Mouse (Mus musculus): ENCODE results near the gene Gm20388.

DNA sequence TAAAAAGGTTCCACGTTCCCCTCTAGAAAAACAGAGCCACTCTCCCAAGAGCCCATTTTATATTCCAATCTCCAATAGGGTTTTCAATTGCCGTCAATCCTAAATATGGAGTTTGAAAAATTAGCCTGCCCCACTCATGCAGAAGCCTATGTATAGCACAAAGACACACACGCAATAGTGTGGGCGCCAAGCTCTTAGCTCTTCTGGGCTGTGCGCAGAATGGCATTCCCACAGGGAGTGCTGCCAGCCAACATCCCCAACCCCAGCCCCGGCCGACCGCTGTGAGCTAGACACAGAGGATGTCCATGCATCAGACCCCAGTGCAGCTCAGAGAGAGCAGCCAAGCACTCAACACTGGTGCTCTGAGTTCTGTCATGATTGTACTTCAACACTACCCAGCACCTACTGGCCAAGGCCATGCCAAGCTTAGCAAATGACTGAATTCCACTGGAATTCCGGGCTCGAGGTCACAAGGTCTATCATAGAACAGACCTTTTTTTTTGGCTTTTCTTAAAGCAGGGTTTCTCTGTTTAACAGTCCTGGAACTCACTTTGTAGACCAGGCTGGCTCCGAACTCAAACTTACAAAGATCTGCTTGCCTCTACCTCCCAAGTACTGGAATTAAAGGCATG lies 1899.0 kb downstream of the Gm20388 start:
- TF ChIP-seq CTCF (IDR thresholded peaks at IDR 0.05; ENCODE audit: extremely low read depth, insufficient read depth, low read length): no peak
- TF ChIP-seq POLR2A (IDR thresholded peaks at IDR 0.05; ENCODE audit: extremely low read depth, insufficient read depth, low read length): peak; percentile 41; the same call in 1 of the 2 replicates

Measured in cortical plate, adult 2 months (tissue).